Mouse (Mus musculus) hindbrain, embryonic 10.5 days (tissue): ENCODE results near the gene Tnfrsf21. TPM values are rescaled to one million over a fixed set of nuclear protein-coding genes. Genes with fewer than 3 reads are reported as not detected.

Source experiments
- DNase-seq: peaks from one replicate; pipeline ENCODE4 v3.0.0-alpha.2; 2017; ENCODE audit warnings: low spot score
- H3K27ac ChIP-seq: fragments of 300-500 bp; sonication (generic); 2 replicates; pipeline ENCODE4 v1.5.1; 2016; ENCODE audit warnings: mild to moderate bottlenecking, moderate library complexity
- H3K27me3 ChIP-seq: fragments of 300-500 bp; sonication (generic); 2 replicates; pipeline ENCODE4 v1.6.1; 2016; ENCODE audit warnings: mild to moderate bottlenecking; ENCODE audit not compliant: poor library complexity, insufficient read depth, severe bottlenecking
- H3K36me3 ChIP-seq: fragments of 300-500 bp; sonication (generic); 2 replicates; pipeline ENCODE4 v1.6.1; 2016; ENCODE audit warnings: mild to moderate bottlenecking, moderate library complexity
- H3K4me1 ChIP-seq: fragments of 300-500 bp; sonication (generic); replicated peaks from 2 replicates; pipeline ENCODE4 v1.6.1; 2016; ENCODE audit warnings: mild to moderate bottlenecking
- H3K4me3 ChIP-seq: fragments of 300-500 bp; sonication (generic); 2 replicates; pipeline ENCODE4 v1.5.1; 2016; ENCODE audit warnings: mild to moderate bottlenecking, moderate library complexity
- H3K9me3 ChIP-seq: fragments of 300-500 bp; sonication (generic); 2 replicates; pipeline ENCODE4 v1.6.1; 2016; ENCODE audit warnings: mild to moderate bottlenecking, moderate library complexity
- WGBS: fragments of 180-500 bp; shearing (Covaris S2); methylation state at CpG from one replicate; pipeline ENCODE4 v1.1.7; 2016; 5-methylcytosine and 5-hydroxymethylcytosine counted together
- polyA plus RNA-seq: library from polyadenylated mRNA; unstranded; fragments of >200 nt; fragmentation: Nextera tagmentation; extraction: Ambion mirVana; gene quantifications from 2 replicates; pipeline ENCODE4 v1.2.1, GENCODE M21; 2016

Gene Tnfrsf21
- 28.0 and 31.4 TPM in 2 replicates for polyA plus RNA-seq

GRCm38 (mm10) chr17:43016371-43017331 is at the start of gene Tnfrsf21:
Gene Tnfrsf21 (plus strand): TSS chr17:43016555.
- Histone ChIP-seq H3K4me3 (peak within 1 kb of the TSS; percentile 73), H3K36me3 (peaks cover 18% of the 10 kb centered on the region), H3K4me1 (peaks cover 9% of the 10 kb centered on the region), H3K27ac (peak within 1 kb of the TSS; percentile 96), H3K27me3 (no peaks in the 10 kb centered on the region), H3K9me3 (no peaks in the 10 kb centered on the region)
- DNase-seq: peak; percentile 94
- WGBS: under 1% methylated on average over 77 of the region's 80 CpGs

- Histone ChIP-seq H3K9me3 (no peaks in the 10 kb centered on the region), H3K27ac (no peak overlapping the region), H3K36me3 (no peaks in the 10 kb centered on the region), H3K4me3 (no peak overlapping the region), H3K27me3 (no peaks in the 10 kb centered on the region), H3K4me1 (no peaks in the 10 kb centered on the region)
- 86% methylated on average over 2 of the region's 2 CpGs for WGBS
- DNase-seq: no peak
Measured at GRCm38 (mm10) chr17:42968174-42968573, 48.2 kb upstream of the Tnfrsf21 start.

GRCm38 (mm10) chr17:42975312-42975996 is 40.9 kb upstream of the Tnfrsf21 start:
- 0 out of 2 replicates have a peak, but pooled peaks cover 3% of the 10 kb centered on the region for H3K4me1 ChIP-seq

GRCm38 (mm10) chr17:42977766-42978165 is 38.6 kb upstream of the Tnfrsf21 start:
- no peak overlapping the region for H3K4me3 ChIP-seq
- no peaks in the 10 kb centered on the region for H3K36me3 ChIP-seq
- no peaks in the 10 kb centered on the region for H3K9me3 ChIP-seq
- DNase-seq: no peak
- H3K27me3 ChIP-seq: no peaks in the 10 kb centered on the region
- H3K27ac ChIP-seq: no peak overlapping the region
- WGBS: 72% methylated on average over 7 of the region's 7 CpGs
- H3K4me1 ChIP-seq: 0 out of 2 replicates have a peak, but pooled peaks cover 3% of the 10 kb centered on the region

More at GRCm38 (mm10) chr17:42975312-42975996, 40.9 kb upstream of the Tnfrsf21 start:
- no peaks in the 10 kb centered on the region for H3K27me3 ChIP-seq
- 84% methylated on average over 18 of the region's 18 CpGs for WGBS
- no peaks in the 10 kb centered on the region for H3K9me3 ChIP-seq
- no peak overlapping the region for H3K27ac ChIP-seq
- H3K36me3 ChIP-seq: no peaks in the 10 kb centered on the region
- DNase-seq: no peak
- H3K4me3 ChIP-seq: no peak overlapping the region

GRCm38 (mm10) chr17:42978345-42978744 is 38.0 kb upstream of the Tnfrsf21 start:
- no peaks in the 10 kb centered on the region for H3K9me3 ChIP-seq
- H3K4me1 ChIP-seq: 0 out of 2 replicates have a peak, but pooled peaks cover 3% of the 10 kb centered on the region
- WGBS: 79% methylated on average over 4 of the region's 4 CpGs
- no peaks in the 10 kb centered on the region for H3K36me3 ChIP-seq
- H3K27me3 ChIP-seq: no peaks in the 10 kb centered on the region
- DNase-seq: no peak
- no peak overlapping the region for H3K4me3 ChIP-seq
- H3K27ac ChIP-seq: no peak overlapping the region

- DNase-seq: no peak
- no peaks in the 10 kb centered on the region for H3K9me3 ChIP-seq
- H3K4me3 ChIP-seq: no peak overlapping the region
- H3K27me3 ChIP-seq: no peaks in the 10 kb centered on the region
- WGBS: 85% methylated on average over 3 of the region's 3 CpGs
- H3K36me3 ChIP-seq: no peaks in the 10 kb centered on the region
- H3K4me1 ChIP-seq: 0 out of 2 replicates have a peak, but pooled peaks cover 3% of the 10 kb centered on the region
- H3K27ac ChIP-seq: no peak overlapping the region
Measured at GRCm38 (mm10) chr17:42981806-42982205, 34.5 kb upstream of the Tnfrsf21 start.

- DNase-seq: no peak
- WGBS: 48% methylated on average over 4 of the region's 4 CpGs
- no peak overlapping the region for H3K4me3 ChIP-seq
- no peaks in the 10 kb centered on the region for H3K27me3 ChIP-seq
- no peaks in the 10 kb centered on the region for H3K36me3 ChIP-seq
- H3K27ac ChIP-seq: no peak overlapping the region
- no peaks in the 10 kb centered on the region for H3K9me3 ChIP-seq
- 0 out of 2 replicates have a peak, but pooled peaks cover 3% of the 10 kb centered on the region for H3K4me1 ChIP-seq
Measured at GRCm38 (mm10) chr17:42982568-42982967, 33.8 kb upstream of the Tnfrsf21 start.

- DNase-seq: peak; percentile 33
- H3K9me3 ChIP-seq: no peaks in the 10 kb centered on the region
Measured at GRCm38 (mm10) chr17:42985837-42986589, 30.3 kb upstream of the Tnfrsf21 start.

GRCm38 (mm10) chr17:42987692-42988091 is 28.7 kb upstream of the Tnfrsf21 start:
- Histone ChIP-seq H3K4me3 (no peak overlapping the region), H3K36me3 (no peaks in the 10 kb centered on the region), H3K9me3 (no peaks in the 10 kb centered on the region), H3K4me1 (no peaks in the 10 kb centered on the region), H3K27ac (no peak overlapping the region), H3K27me3 (no peaks in the 10 kb centered on the region)
- WGBS: 25% methylated on average over 4 of the region's 4 CpGs
- DNase-seq: no peak

More at GRCm38 (mm10) chr17:42985837-42986589, 30.3 kb upstream of the Tnfrsf21 start:
- H3K27ac ChIP-seq: no peak overlapping the region
- no peaks in the 10 kb centered on the region for H3K36me3 ChIP-seq
- H3K4me1 ChIP-seq: no peaks in the 10 kb centered on the region
- H3K4me3 ChIP-seq: no peak overlapping the region
- no peaks in the 10 kb centered on the region for H3K27me3 ChIP-seq
- WGBS: 49% methylated on average over 9 of the region's 9 CpGs

GRCm38 (mm10) chr17:42989981-42990380 is 26.4 kb upstream of the Tnfrsf21 start:
- Histone ChIP-seq H3K4me3 (no peak overlapping the region), H3K9me3 (no peaks in the 10 kb centered on the region), H3K36me3 (no peaks in the 10 kb centered on the region), H3K27ac (no peak overlapping the region), H3K4me1 (no peaks in the 10 kb centered on the region), H3K27me3 (no peaks in the 10 kb centered on the region)
- 91% methylated on average over 4 of the region's 4 CpGs for WGBS
- DNase-seq: no peak

GRCm38 (mm10) chr17:42991112-42991511 is 25.2 kb upstream of the Tnfrsf21 start:
- 60% methylated on average over 11 of the region's 11 CpGs for WGBS
- no peaks in the 10 kb centered on the region for H3K9me3 ChIP-seq
- DNase-seq: no peak
- no peaks in the 10 kb centered on the region for H3K27me3 ChIP-seq
- no peak overlapping the region for H3K4me3 ChIP-seq
- no peaks in the 10 kb centered on the region for H3K4me1 ChIP-seq
- H3K27ac ChIP-seq: no peak overlapping the region
- H3K36me3 ChIP-seq: no peaks in the 10 kb centered on the region

GRCm38 (mm10) chr17:42999446-42999977 is 16.8 kb upstream of the Tnfrsf21 start:
- 80% methylated on average over 7 of the region's 7 CpGs for whole genome bisulfite sequencing
- Histone ChIP-seq H3K36me3 (no peaks in the 10 kb centered on the region), H3K4me1 (no peaks in the 10 kb centered on the region), H3K27ac (no peak overlapping the region), H3K27me3 (no peaks in the 10 kb centered on the region), H3K4me3 (no peak overlapping the region), H3K9me3 (no peaks in the 10 kb centered on the region)
- no peak for DNase-seq
